Mouse (Mus musculus) urinary bladder, postnatal 10 days (tissue): ENCODE data around the gene Gm6871.
"Not testable (repeated sequence)": the region's sequence is repeated elsewhere in the genome, so short reads cannot be mapped to it uniquely, and the experiment has no call there.

Experiments used
- DNase-seq: peaks from one replicate; pipeline ENCODE4 v3.0.0; 2022; ENCODE audit warnings: low spot score

The Gm6871 gene

DNA sequence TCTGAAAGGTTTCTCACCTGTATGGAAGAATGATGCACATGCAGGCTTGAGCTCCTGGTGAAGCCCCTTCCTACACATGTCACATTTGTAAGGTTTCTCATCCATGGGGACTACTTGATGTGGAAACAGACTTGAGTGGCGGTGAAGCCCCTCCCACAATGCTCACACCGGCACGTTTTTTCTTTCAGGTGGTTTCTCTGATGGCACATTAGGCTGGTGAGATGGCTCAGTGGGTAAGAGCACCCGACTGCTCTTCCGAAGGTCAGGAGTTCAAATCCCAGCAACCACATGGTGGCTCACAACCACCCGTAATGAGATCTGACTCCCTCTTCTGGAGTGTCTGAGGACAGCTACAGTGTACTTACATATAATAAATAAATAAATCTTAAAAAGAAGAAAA is at the start of gene Gm6871:
TSS of gene Gm6871 (minus strand) at position 101 of the 400 bp plus-strand sequence.
- DNase-seq: not testable (repeated sequence)

DNA sequence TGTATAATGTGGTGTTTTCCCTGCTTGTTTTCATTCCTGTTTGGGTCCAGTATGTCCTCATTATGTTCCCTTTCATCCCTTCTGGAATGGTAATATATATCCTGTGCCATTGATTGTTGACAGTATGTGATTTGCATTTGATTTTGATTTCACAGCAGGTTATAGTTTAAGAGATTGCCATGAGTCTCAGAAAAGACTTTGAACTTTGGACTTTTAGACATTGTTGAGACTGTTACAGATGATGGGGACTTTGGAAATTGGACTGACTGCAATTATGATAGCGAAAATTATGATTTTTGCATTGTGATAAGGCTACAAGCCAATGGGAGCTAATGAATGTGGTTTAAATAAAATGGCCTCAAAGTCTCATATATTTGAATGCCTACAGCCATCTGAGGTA is 42.8 kb upstream of the Gm6871 start:
- not testable (repeated sequence) for DNase-seq

DNA sequence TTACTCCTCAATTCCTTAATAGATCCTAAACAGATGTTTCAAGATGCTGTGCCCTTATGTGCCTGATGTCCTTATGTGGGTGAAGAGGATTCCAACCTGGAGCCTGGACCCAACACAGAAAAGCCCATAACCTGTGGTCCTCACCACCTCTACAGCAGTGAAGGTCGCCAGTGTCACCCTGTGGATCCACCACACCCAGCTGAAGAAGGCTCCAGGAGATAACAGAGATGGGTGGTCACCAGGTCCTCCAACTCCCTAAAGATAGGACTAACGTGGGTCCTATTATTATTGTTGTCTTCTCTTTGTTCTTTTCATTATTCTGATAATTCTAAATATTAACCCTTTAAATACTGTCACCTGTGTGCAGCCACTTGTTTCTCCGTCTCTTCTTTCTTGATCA is 38.2 kb upstream of the Gm6871 start:
- DNase-seq: no peak

DNA sequence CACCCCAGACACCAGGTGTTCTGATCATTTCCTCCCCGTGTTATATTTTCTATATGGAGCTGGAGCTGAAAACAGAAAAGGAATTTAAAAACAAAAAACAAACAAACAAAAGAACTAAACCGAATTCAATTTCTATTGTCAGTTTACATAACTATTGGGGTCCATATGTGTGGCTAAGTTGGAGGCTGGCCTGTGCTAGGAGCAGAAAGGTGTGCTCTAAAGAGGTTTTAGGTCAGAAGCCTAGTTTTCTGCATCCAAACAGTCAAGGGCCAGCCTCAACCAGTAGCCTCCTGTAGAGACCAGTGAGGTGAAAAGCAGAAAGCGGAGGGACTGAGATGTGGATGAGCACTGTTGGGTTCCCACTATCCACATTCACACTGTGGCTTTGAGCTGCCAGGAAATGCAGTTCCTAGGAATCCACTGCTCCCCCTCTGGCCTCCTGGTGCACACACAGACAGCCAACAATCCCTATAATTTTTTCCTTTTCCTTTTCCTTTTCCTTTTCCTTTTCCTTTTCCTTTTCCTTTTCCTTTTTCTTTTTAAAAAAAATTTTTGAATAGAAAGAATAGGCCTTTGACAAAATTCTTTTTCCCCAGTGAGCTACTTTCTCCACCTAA is 26.6 kb upstream of the Gm6871 start:
- DNase-seq: no peak

DNA sequence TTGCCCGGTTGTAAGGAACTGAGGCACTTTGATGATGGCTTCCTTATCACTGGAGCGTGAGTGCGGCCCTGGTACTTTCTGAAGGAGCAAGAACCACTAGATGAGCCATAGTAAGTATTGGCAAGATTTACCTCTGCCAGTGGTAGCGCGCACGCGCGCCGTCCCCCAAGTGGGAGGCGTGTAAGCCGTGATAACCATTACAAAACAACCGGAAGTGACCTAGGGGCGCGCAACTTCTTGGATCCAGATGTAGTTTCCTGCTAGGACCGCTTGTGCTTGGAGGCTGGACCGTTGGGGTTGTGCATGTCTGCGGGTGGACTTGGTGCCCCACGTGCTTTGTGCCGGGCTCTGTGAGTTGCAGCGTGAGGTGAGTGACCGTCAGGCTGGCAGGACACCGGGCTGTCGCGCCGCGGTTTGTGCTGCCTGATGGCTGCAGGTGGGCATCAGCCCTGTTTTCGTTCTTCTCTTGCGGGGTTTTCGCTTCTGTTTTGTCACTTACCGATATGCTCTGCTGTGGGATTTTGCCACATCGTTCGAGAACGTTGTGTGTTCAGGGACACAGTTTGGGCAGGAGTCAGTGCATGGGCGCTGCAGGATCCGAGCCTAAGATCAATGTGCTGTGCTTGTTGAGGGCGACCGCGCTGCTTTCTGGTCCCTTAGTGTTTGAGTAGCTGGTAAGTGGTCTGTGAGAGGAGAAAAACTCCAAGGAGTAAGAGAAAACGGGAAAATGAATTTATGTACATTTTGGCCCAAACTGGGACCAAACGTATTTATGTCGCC is 25.8 kb upstream of the Gm6871 start, which contains the start of gene 2610021A01Rik:
TSS of gene 2610021A01Rik (plus strand) at position 197 of the 780 bp plus-strand sequence.
- DNase-seq: peak; percentile 62

DNA sequence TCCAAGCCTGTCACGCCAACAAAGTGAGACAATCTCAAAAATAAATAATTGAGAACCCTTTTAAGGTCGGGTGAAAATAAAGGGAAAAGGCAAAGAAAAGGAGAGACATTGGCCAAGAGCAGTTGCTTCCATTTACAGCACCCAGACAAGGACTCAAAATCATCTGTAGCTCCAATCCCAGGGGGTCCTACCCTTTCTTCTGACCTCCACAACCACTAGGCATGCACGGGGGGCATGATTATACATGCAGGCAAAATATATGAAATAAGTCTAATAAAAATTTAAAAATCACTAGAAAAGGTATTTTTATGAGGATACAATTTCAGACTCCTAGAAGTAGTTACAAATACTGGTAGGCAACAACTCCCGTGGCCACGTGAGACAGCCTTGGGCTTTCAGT is 25.2 kb upstream of the Gm6871 start:
- no peak for DNase-seq

DNA sequence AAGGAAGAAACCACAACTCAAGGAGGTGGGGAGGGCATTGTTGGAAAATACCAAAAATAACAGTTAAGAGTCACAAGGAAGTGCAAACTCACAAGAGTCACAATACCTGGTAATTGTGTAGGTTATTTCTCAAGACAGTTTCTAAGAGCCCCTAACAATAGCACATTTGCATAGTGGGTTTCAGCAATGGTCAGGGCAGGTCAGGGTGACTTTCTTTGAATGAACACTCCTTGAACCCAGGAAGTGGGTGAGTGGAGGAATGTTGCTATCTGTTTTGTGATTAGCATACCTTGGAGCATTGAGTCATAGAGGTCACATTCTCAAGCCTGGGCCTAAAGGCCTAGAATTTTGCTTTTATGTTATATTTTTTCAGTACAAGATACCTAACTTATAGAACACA is 14.4 kb upstream of the Gm6871 start:
- not testable (repeated sequence) for DNase-seq

DNA sequence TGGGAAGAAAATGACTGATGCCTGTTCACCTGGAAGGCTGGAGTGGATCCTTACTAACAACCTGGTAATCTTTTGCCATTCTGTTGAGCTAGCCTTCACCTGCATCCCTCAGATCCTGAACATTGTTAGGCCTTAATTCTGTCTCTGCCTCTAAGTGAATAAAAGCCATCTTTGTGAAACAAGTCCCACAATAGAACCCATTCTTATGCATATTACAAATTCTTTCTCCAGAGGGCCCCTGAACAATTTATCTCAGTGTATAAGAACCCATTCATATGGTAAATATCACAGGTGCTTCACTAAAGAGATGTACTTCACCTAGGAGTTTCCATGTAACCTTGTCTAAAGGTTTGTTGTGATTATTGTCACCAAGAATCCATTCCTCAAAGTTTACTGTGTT is 8.6 kb upstream of the Gm6871 start:
- DNase-seq: no peak

DNA sequence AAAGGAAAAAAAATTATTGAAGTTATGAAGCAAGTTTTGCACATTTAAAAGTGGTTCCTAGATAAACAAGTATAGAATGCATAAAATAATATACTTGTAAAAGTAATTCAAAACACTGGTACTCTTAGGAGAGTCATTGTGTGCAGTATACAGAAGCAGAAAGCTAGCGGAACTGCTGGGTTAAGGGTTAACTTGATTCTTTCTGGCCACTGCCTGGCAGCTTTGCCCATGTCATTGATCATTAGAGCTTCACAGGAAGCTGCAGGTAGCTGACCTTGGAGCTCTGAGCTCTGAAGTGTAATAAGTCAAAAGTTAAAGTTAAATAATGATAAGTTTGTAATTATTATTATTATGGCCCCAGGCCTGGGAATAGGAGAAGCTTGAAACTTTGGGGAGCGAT is 4.5 kb upstream of the Gm6871 start:
- DNase-seq: no peak

DNA sequence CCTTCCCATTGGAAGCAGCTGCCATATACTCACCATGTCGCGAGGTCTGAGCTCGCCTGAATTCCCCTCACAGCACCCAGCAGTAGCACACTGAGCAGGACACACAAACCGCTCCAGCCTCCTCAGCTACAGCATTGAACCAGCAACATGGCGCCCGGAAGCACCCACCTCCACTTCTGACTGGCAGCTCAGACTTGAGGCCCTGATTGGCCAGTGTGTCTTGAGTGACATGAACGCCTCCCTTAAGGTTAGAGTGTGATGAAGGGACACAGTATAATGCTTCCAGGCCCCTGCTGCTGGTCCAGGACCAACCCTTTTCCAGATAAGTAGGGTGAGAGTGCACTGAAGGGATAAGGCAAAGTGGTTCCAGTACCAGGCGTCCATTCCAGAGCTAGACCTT is 12.8 kb downstream of the Gm6871 start:
- DNase-seq: no peak

DNA sequence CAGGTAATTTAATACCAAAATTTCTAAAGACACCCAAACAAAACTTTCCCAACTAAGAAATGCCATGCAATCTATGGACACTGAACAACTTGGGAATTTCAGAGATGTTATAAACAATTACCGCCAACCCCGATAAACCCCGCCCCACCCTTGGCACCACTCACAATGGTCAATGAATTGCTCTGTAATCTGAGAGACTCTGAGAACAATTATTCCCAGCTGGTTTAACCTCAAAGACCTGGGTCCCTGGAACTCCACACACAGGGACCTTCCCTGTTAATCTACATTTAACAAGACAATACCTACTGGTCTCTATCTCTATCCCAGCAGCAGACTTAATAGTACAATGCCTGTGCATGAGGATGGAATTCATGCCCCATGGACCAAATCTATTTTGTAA is 60.8 kb downstream of the Gm6871 start:
- no peak for DNase-seq

DNA sequence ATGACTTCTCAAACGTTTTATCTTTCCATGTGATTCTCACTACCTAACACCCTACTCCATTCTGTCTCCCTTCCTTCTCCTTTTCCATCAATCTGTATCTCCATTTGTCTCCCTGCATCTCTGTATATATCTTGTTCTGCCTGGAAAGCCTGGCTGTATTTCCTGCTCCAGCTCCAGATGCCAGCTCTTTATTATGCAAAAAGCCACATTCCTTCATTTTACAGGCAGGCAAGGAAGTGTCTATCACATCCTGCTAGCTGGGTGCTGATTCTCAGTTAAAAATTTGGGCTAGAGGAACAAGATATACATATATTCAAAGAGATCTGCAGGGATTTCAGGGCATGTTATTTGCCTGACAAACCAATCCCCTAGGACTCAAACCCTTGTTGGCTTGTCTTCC is 61.3 kb downstream of the Gm6871 start:
- DNase-seq: no peak

DNA sequence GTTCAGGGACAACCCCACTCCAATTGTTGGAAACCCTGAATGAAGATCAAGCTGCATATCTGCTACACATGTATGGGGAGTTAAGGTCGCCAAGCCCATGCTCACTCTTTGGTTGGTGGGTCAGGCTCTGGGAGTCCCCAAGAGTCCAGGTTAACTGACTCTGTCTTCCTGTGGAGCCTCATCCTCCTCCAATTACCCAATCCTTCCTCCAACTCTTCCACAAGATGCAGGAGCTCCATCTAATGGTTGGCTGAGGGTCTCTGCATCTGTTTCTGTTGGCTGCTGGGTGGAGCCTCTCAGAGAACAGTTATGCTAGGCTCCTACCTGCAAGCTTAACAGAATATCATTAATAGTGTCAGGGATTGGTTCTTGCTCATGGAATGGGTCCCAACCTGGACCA is 71.1 kb downstream of the Gm6871 start:
- DNase-seq: no peak

DNA sequence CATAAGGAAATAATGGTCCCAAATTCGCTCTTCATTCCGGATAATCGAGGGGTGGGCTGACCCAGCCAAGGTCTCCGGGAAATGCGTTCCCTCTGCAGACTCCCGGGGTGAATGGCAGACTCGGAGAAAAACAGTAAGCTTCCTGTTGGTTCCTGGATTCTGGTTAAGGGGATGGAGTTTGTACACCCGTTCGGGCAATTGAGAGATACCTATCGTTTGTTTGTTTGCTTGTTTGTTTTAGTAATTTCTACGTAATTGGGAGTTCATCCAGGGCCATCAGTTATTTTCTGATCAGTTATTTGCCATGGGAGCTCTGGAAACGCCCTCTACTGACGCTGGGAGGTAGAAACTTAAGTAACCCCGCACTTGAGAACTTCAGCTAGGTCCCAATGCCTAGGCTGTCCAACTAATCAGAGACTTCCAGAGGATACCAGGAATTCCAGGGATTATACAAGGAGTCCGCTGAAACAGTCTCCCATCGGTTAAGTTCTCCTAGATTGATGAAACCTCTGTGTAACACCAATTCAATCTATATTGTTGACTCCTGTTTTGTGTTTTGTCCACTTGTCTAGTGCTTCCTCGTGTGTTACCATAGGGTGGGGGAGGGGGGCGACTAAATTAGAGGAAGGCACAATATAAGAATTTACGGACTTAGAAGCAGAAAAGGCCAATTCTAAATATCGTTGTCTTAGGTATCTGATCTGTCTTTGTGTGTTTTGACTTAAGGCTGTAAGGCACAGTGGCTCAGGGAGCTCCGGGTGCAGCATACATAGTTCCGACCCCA is 73.1 kb downstream of the Gm6871 start:
- DNase-seq: no peak

DNA sequence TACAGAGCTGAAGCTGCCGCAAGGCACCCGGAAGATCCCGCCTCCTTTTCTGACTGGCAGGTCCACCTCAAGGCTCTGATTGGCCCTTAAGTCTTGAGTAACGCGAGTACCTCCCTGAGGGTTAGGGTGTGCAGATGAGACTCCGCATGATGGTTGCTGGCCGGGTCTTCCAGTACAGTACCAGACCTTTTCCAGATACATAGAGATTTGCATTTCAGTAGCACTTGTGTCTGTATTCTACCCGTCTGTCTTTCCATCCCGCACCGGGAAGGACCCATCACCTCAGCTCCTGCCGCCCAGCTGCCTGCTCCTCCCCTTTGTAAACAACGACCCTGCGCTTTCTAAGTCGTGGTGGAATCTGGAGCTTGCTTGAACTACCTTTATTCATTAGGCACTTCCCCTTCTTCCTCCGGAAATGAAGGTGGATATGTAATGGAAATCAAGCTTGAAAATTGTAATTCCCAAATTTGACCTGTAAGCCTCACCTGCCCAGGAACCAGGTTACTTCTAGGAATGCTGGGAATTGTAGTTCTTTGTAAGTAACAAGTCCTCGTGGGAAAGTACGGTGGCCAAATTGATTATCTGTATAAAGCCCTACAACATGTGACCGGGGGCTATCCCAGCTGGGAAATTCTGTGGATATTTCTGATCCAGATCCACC is 73.9 kb downstream of the Gm6871 start, which contains the start of the genes Gm20449 and AW146154:
TSS of gene Gm20449 (minus strand) at position 29 of the 661 bp plus-strand sequence.
TSS of gene AW146154 (minus strand) at position 502 of the 661 bp plus-strand sequence.
- peak; percentile 91 for DNase-seq

DNA sequence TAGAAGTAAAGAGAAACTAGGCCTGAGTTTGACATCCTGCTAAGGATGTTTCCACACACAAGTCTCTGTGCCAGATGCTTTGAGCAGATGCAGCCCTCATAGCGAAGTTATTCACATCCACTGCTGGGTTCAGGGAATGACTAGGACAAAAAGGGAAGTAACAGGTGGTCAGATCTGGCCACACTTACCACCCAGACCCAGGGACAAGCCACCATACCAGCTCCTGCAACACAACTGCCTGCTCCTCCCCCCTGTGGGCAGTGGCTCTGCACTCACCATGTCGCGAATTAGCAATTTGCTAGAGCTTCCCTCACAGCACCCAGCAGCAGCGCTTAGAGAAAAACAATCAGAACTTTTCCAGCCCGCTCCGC is 74.5 kb downstream of the Gm6871 start:
- not testable (repeated sequence) for DNase-seq

DNA sequence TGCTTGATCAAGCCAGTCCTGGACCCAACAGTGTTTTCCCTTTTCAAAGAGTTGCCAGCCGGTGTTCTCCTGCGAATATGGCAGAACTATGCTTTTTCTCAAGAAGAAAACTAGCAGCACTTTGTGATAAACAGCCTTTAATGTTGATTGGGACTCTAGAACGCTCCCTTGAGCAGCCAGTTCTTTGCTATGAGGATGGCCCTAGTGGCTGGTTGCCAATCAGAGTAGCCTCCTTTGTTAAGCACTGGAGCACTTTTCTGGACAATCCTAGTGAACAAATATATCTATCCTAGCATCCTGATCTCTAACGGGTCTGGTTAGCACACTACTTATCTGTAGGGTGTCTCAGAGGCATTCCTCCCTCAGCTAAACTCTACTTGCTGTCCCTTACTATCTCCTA is 75.0 kb downstream of the Gm6871 start:
- DNase-seq: not testable (repeated sequence)

DNA sequence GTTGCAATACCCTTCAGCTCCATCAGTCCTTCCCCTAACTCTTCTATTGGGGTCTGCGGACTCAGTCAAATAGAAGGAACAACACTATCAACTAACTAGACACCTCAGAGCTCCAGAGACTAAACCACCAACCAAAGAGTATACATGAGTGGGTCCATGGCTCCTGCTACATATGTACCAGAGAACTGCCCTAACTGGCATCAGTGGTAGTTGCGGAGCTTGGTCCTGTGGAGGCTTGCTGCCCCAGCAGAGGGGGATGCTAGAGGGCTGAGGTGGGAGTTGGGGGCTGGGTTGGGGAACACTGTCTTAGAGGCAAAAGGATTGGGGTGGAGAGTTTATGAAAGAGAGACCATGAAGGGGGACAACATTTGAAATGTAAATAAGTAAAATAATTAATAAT is 75.6 kb downstream of the Gm6871 start:
- no peak for DNase-seq
